Mouse (Mus musculus): ENCODE results near the gene Rcc2.
A peak's percentile ranks its signal among the peaks of the same experiment; 100 is the strongest.

The Rcc2 gene

GRCm38 (mm10) chr4:140684141-140684871 is 16.0 kb upstream of the Rcc2 start:
- no peak for DNase-seq (ENCODE audit: extremely low read depth, low read depth, low spot score)

GRCm38 (mm10) chr4:140684881-140685303 is 15.4 kb upstream of the Rcc2 start:
- DNase-seq (ENCODE audit: extremely low read depth, low read depth, low spot score): no peak

- DNase-seq (ENCODE audit: extremely low read depth, low read depth, low spot score): no peak
Measured at GRCm38 (mm10) chr4:140688044-140688825, 12.1 kb upstream of the Rcc2 start.

GRCm38 (mm10) chr4:140688826-140689425 is 11.4 kb upstream of the Rcc2 start:
- no peak for DNase-seq (ENCODE audit: extremely low read depth, low read depth, low spot score)

- no peak for DNase-seq (ENCODE audit: extremely low read depth, low read depth, low spot score)
Measured at GRCm38 (mm10) chr4:140689873-140690655, 10.3 kb upstream of the Rcc2 start.

GRCm38 (mm10) chr4:140691481-140691880 is 8.9 kb upstream of the Rcc2 start:
- no peak for DNase-seq (ENCODE audit: extremely low read depth, low read depth, low spot score)

GRCm38 (mm10) chr4:140693513-140693912 is 6.8 kb upstream of the Rcc2 start:
- DNase-seq (ENCODE audit: extremely low read depth, low read depth, low spot score): no peak

- no peak for DNase-seq (ENCODE audit: extremely low read depth, low read depth, low spot score)
Measured at GRCm38 (mm10) chr4:140694551-140695060, 5.7 kb upstream of the Rcc2 start.

GRCm38 (mm10) chr4:140695146-140695545 is 5.2 kb upstream of the Rcc2 start:
- DNase-seq (ENCODE audit: extremely low read depth, low read depth, low spot score): no peak

GRCm38 (mm10) chr4:140695675-140696585 is 4.4 kb upstream of the Rcc2 start:
- DNase-seq (ENCODE audit: extremely low read depth, low read depth, low spot score): no peak

GRCm38 (mm10) chr4:140699441-140700127 is 757 bp upstream of the Rcc2 start:
- DNase-seq (ENCODE audit: extremely low read depth, low read depth, low spot score): peak; percentile 74

- DNase-seq (ENCODE audit: extremely low read depth, low read depth, low spot score): no peak
Measured at GRCm38 (mm10) chr4:140701049-140701715, 841 bp downstream of the Rcc2 start.

GRCm38 (mm10) chr4:140701716-140702561 is 1.6 kb downstream of the Rcc2 start:
- no peak for DNase-seq (ENCODE audit: extremely low read depth, low read depth, low spot score)

GRCm38 (mm10) chr4:140702611-140703327 is 2.4 kb downstream of the Rcc2 start:
- DNase-seq (ENCODE audit: extremely low read depth, low read depth, low spot score): no peak

GRCm38 (mm10) chr4:140703636-140704035 is 3.3 kb downstream of the Rcc2 start:
- no peak for DNase-seq (ENCODE audit: extremely low read depth, low read depth, low spot score)

GRCm38 (mm10) chr4:140704166-140704565 is 3.8 kb downstream of the Rcc2 start:
- no peak for DNase-seq (ENCODE audit: extremely low read depth, low read depth, low spot score)

- no peak for DNase-seq (ENCODE audit: extremely low read depth, low read depth, low spot score)
Measured at GRCm38 (mm10) chr4:140707615-140708014, 7.3 kb downstream of the Rcc2 start.

Measured in fat pad, adult 2 months (tissue).